Mouse (Mus musculus) CH12.LX (cell line): ENCODE results near the gene Ina. TPM values are rescaled to one million over a fixed set of nuclear protein-coding genes. Genes with fewer than 3 reads are reported as not detected.

Experiments
- DNase-seq: peaks from one replicate; pipeline ENCODE4 v3.0.0-alpha.2; 2013; ENCODE audit errors: extremely low read depth
- H3K27ac ChIP-seq: 2 replicates; pipeline ENCODE4 v1.5.1; 2012; ENCODE audit warnings: low read depth, mild to moderate bottlenecking, control low read depth, moderate library complexity; ENCODE audit not compliant: insufficient read depth
- H3K27me3 ChIP-seq: replicated peaks from 2 replicates; pipeline ENCODE3; 2012; ENCODE audit warnings: inconsistent platforms
- H3K36me3 ChIP-seq, 2 experiments: replicated peaks in 1 of 2; 2 replicates each; pipeline versions ENCODE3 to v1.6.1; 2012; ENCODE audit warnings: inconsistent platforms in 1 of 2, low read length in 1 of 2, mild to moderate bottlenecking in 1 of 2, mixed read lengths in 1 of 2, moderate library complexity in 1 of 2; ENCODE audit not compliant: control insufficient read depth in 1 of 2, insufficient read depth in 1 of 2
- H3K4me1 ChIP-seq, 2 experiments: 2 replicates each; pipeline ENCODE4 v1.6.1; 2012; ENCODE audit warnings: inconsistent platforms in 1 of 2, moderate library complexity in 1 of 2; ENCODE audit not compliant: insufficient read depth in 2 of 2, control insufficient read depth in 1 of 2
- H3K4me2 ChIP-seq: 2 replicates; pipeline ENCODE4 v1.6.1; 2012; ENCODE audit warnings: low read depth, mild to moderate bottlenecking, control low read depth; ENCODE audit not compliant: poor library complexity, insufficient read depth, severe bottlenecking
- H3K4me3 ChIP-seq, 3 experiments: fragments of 150-350 bp in 1 of 3; sonication (generic) in 1 of 3; replicated peaks in 1 of 3; 2 replicates each; pipeline versions ENCODE3 to v1.5.1; 2011 to 2012; ENCODE audit warnings: low read depth in 2 of 3, low read length in 2 of 3, mild to moderate bottlenecking in 2 of 3, moderate library complexity in 2 of 3, control low read depth in 1 of 3, improper control_type of control experiment in 1 of 3, inconsistent platforms in 1 of 3, mixed read lengths in 1 of 3; ENCODE audit not compliant: poor library complexity in 1 of 3
- H3K79me2 ChIP-seq: replicated peaks from 2 replicates; pipeline ENCODE4 v1.6.1; 2012; ENCODE audit warnings: mild to moderate bottlenecking, moderate library complexity; ENCODE audit not compliant: control insufficient read depth, poor library complexity, insufficient read depth, severe bottlenecking; ENCODE audit errors: extremely low read depth
- H3K9ac ChIP-seq: 2 replicates; pipeline ENCODE4 v1.6.1; 2012; ENCODE audit warnings: low read depth, mild to moderate bottlenecking, control low read depth, moderate library complexity; ENCODE audit not compliant: insufficient read depth
- H3K9me3 ChIP-seq: replicated peaks from 2 replicates; pipeline ENCODE3; 2012; ENCODE audit warnings: low read length, inconsistent platforms, mixed read lengths
- BHLHE40 ChIP-seq: IDR thresholded peaks from 2 replicates; pipeline ENCODE4 v1.6.1; 2011; ENCODE audit warnings: mild to moderate bottlenecking, low read depth, low read length, improper control_type of control experiment
- CHD2 ChIP-seq: IDR thresholded peaks from 2 replicates; pipeline ENCODE4 v1.6.1; 2011; ENCODE audit warnings: low read length, improper control_type of control experiment
- E2F4 ChIP-seq: IDR thresholded peaks from 2 replicates; pipeline ENCODE4 v1.6.1; 2011; ENCODE audit warnings: low read depth, low read length, improper control_type of control experiment; ENCODE audit not compliant: insufficient replicate concordance
- EP300 ChIP-seq: IDR thresholded peaks from 2 replicates; pipeline ENCODE4 v1.6.1; 2011; ENCODE audit warnings: low read length, improper control_type of control experiment
- ETS1 ChIP-seq: conservative IDR thresholded peaks from 2 replicates; pipeline ENCODE4 v1.6.1; 2012; ENCODE audit warnings: low read depth, mild to moderate bottlenecking, inconsistent platforms, low read length, improper control_type of control experiment, moderate library complexity
- HCFC1 ChIP-seq: IDR thresholded peaks from 2 replicates; pipeline ENCODE4 v1.6.1; 2012; ENCODE audit warnings: low read depth, mild to moderate bottlenecking, inconsistent platforms, low read length, improper control_type of control experiment
- KAT2A ChIP-seq: IDR thresholded peaks from 2 replicates; pipeline ENCODE4 v1.6.1; 2012; ENCODE audit warnings: low read length, improper control_type of control experiment, inconsistent platforms; ENCODE audit not compliant: insufficient replicate concordance
- MAX ChIP-seq: IDR thresholded peaks from 2 replicates; pipeline ENCODE4 v1.6.1; 2011; ENCODE audit warnings: low read length, improper control_type of control experiment
- MXI1 ChIP-seq: IDR thresholded peaks from 2 replicates; pipeline ENCODE4 v1.6.1; 2011; ENCODE audit warnings: mild to moderate bottlenecking, low read depth, low read length, improper control_type of control experiment
- MYC ChIP-seq: IDR thresholded peaks from 2 replicates; pipeline ENCODE4 v1.6.1; 2011; ENCODE audit warnings: low read depth, mild to moderate bottlenecking, improper control_type of control experiment, low read length
- NELFE ChIP-seq: IDR thresholded peaks from 2 replicates; pipeline ENCODE4 v1.6.1; 2011; ENCODE audit warnings: low read depth, low read length, improper control_type of control experiment
- PAX5 ChIP-seq: IDR thresholded peaks from 2 replicates; pipeline ENCODE4 v1.6.1; 2012; ENCODE audit warnings: low read length, inconsistent platforms, mixed read lengths
- POLR2A ChIP-seq: IDR thresholded peaks from 2 replicates; pipeline ENCODE4 v1.6.1; 2011; ENCODE audit warnings: low read depth, mild to moderate bottlenecking, improper control_type of control experiment, low read length
- POLR2AphosphoS2 ChIP-seq: IDR thresholded peaks from 2 replicates; pipeline ENCODE4 v1.6.1; 2011; ENCODE audit warnings: low read depth, low read length, improper control_type of control experiment
- RAD21 ChIP-seq: IDR thresholded peaks from 2 replicates; pipeline ENCODE4 v1.6.1; 2011; ENCODE audit warnings: low read depth, mild to moderate bottlenecking, low read length, improper control_type of control experiment, moderate library complexity
- RCOR1 ChIP-seq: conservative IDR thresholded peaks from 2 replicates; pipeline ENCODE4 v1.6.1; 2012; ENCODE audit warnings: low read depth, mild to moderate bottlenecking, inconsistent platforms, low read length, improper control_type of control experiment
- SIN3A ChIP-seq: IDR thresholded peaks from 2 replicates; pipeline ENCODE4 v1.6.1; 2012; ENCODE audit warnings: low read length, improper control_type of control experiment, inconsistent platforms
- TBP ChIP-seq: conservative IDR thresholded peaks from 2 replicates; pipeline ENCODE4 v1.6.1; 2011; ENCODE audit warnings: low read depth, low read length, improper control_type of control experiment
- UBTF ChIP-seq: IDR thresholded peaks from 2 replicates; pipeline ENCODE4 v1.6.1; 2012; ENCODE audit warnings: low read depth, mild to moderate bottlenecking, inconsistent platforms, low read length, improper control_type of control experiment, moderate library complexity
- USF2 ChIP-seq: conservative IDR thresholded peaks from 2 replicates; pipeline ENCODE4 v1.6.1; 2011; ENCODE audit warnings: low read depth, low read length, improper control_type of control experiment
- ZC3H11A ChIP-seq: IDR thresholded peaks from 2 replicates; pipeline ENCODE4 v1.6.1; 2012; ENCODE audit warnings: low read depth, mild to moderate bottlenecking, inconsistent platforms, low read length, improper control_type of control experiment
- ZKSCAN1 ChIP-seq: IDR thresholded peaks from 2 replicates; pipeline ENCODE4 v1.6.1; 2012; ENCODE audit warnings: low read depth, inconsistent platforms, low read length, improper control_type of control experiment, borderline replicate concordance
- ZMIZ1 ChIP-seq: IDR thresholded peaks from 2 replicates; pipeline ENCODE4 v1.6.1; 2012; ENCODE audit warnings: low read depth, mild to moderate bottlenecking, inconsistent platforms, low read length, improper control_type of control experiment
- dilution Hi-C: fragments of 300-500 bp; cut with MboI; formaldehyde crosslinking; loops from 2 replicates; pipeline ENCODE4 v1.14.3; 2020; ENCODE audit warnings: low sequenced_read_pairs; ENCODE audit not compliant: extremely low pct_unique_long_range_greater_than_20kb, extremely low pct_ligation_motif_present
- in situ Hi-C: fragments of 300-500 bp; cut with MboI; formaldehyde crosslinking; loops from 3 replicates; pipeline ENCODE4 v1.14.3; 2019; ENCODE audit warnings: low sequenced_read_pairs, low pct_ligation_motif_present, low pct_unique_long_range_greater_than_20kb, mixed read lengths
- polyA plus RNA-seq: library from polyadenylated mRNA; unstranded; fragments of >175 nt; gene quantifications from 2 replicates; pipeline ENCODE4 v1.2.1, GENCODE M21; 2012; ENCODE audit warnings: low read depth; ENCODE audit not compliant: insufficient read length
- total RNA-seq, 2 experiments: library from RNA; depleted of rRNA; stranded (reverse); fragments of 300-350 nt in 1 of 2; fragments of >200 nt in 1 of 2; gene quantifications; 2 replicates each; pipeline ENCODE4 v1.2.3; 2012 to 2014

Ina gene
- total and polyA plus RNA-seq, 3 experiments, result not detected

DNA sequence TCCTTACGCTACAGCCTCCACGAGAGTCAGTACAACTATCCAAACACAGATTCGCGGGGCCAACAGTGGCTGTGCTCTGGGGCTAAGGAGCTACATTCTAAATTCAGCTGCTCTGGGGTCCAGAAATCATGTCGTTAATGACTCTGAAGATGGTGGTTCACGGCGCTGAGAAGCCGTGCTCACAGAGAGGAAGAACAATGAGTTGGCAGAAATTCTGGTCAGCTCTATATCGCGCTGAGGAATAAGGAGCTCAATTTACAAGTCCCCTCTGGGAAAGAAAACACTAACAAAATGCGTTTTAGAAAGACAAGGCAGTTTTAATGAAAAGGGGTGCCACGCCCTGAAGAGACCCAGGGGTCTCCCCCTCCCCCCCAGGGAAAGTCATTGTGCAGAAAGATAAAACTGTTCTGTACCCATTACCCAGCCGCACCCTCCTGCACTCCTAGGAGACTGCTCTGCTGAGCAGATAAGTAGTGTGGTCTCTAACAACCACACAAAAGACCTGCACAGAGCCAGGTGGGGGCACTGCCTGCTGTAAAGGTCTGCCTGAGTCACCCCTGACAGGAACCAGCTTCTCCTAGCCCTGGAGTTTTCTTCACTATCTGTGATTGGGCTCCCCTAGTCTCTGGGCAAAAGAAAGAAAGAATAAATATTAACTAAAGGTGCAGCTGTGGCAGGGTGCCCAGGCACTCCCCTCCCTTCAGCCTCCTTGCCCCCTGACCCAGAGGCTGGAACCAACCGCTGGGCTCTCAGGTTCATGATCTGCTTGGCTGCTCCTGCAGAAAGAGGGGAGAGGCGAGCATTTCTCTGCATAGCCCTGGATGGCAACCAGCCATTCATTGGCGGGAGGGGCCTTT is 26.0 kb upstream of the Ina start:
- H3K9me3 ChIP-seq, result no peaks in the 10 kb centered on the region
- no peak for TF ChIP-seq PAX5
- no peak for TF ChIP-seq POLR2AphosphoS2
- TF ChIP-seq HCFC1, result no peak
- TF ChIP-seq USF2, result no peak
- TF ChIP-seq MAX, result no peak
- TF ChIP-seq ZC3H11A, result no peak
- no peak for TF ChIP-seq RAD21
- no peak for TF ChIP-seq CHD2
- no peak for TF ChIP-seq E2F4
- TF ChIP-seq ZKSCAN1, result no peak
- no peak for TF ChIP-seq TBP
- TF ChIP-seq KAT2A, result no peak
- no peak for TF ChIP-seq MYC
- H3K4me3 ChIP-seq, result no peak overlapping the region
- H3K4me1 ChIP-seq, result peaks cover 8 to 32% of the 10 kb centered on the region in 2 experiments; a peak in 3 of 4 replicates
- H3K4me2 ChIP-seq, result no peak overlapping the region
- no peak for DNase-seq
- H3K27ac ChIP-seq, result no peak overlapping the region
- in situ Hi-C loops, result loop anchor here (10.0 kb wide), 1 partner anchor 224 kb away; the partner anchor contains the start of gene Cnnm2
- dilution Hi-C loops, result no loop called here
- no peaks in the 10 kb centered on the region for H3K36me3 ChIP-seq
- H3K79me2 ChIP-seq, result no peaks in the 10 kb centered on the region
- no peaks in the 10 kb centered on the region for H3K27me3 ChIP-seq
- no peak overlapping the region for H3K9ac ChIP-seq

DNA sequence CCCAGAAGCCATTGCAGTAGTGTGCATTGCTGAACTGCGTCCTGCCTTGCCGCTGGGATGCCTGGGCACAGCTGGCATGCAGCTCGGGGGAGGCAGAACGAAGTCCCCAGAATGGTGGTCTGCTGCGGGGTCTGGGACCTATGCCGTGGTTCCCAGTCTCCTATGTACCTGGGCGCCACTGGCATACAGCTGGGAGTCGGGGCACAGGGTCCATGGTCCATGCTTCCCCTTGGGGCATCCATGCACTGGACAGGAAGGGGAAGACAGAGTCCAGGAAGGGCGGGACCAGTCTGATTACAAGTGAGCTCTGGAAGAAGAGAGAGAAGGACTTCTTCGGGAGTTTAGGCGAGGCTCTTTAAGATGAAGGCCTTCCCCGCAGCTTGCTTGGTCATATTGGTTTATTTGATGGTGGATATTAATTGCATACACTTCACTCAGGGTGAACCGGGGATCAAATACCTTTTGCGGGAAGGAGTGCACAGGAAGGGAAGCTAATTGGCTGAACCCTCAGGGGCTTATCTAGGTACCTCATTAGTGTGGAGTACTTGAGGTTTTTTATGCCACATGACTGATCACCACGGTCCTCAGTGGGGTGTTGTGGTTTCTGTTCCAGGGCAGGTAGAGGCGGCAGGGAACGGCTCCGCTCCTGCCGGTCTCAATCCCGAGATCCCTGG is 24.9 kb upstream of the Ina start:
- in situ Hi-C loops (loop anchor here (10.0 kb wide), 2 partner anchors 225 to 315 kb away; partner anchors contain the start of genes Cnnm2 and Cyp17a1), dilution Hi-C loops (no loop called here)
- no peaks in the 10 kb centered on the region for H3K79me2 ChIP-seq
- no peak overlapping the region for H3K9ac ChIP-seq
- TF ChIP-seq EP300 (no peak), SIN3A (no peak), POLR2AphosphoS2 (no peak), CHD2 (no peak), RCOR1 (no peak), MYC (no peak), E2F4 (no peak), USF2 (no peak), ETS1 (no peak), ZMIZ1 (no peak), MXI1 (no peak), BHLHE40 (no peak), NELFE (no peak), MAX (no peak), UBTF (no peak), POLR2A (no peak)
- H3K36me3 ChIP-seq, result no peaks in the 10 kb centered on the region
- H3K9me3 ChIP-seq, result no peaks in the 10 kb centered on the region
- DNase-seq, result no peak
- H3K4me3 ChIP-seq, result no peak overlapping the region
- no peaks in the 10 kb centered on the region for H3K27me3 ChIP-seq
- H3K4me1 ChIP-seq, result peaks cover 2 to 21% of the 10 kb centered on the region in 2 experiments; a peak in 3 of 4 replicates
- H3K4me2 ChIP-seq, result no peak overlapping the region
- H3K27ac ChIP-seq, result no peak overlapping the region
